Mouse (Mus musculus) left cerebral cortex, adult 9 months (tissue): ENCODE results near the gene Cntnap1.
"Not testable (repeated sequence)": the region's sequence is repeated elsewhere in the genome, so short reads cannot be mapped to it uniquely, and the experiment has no call there.

ENCODE experiments used
- DNase-seq, 2 experiments: peaks; one replicate each; pipeline ENCODE4 v3.0.0; 2022; ENCODE audit warnings: low spot score in 2 of 2

Gene Cntnap1

DNA sequence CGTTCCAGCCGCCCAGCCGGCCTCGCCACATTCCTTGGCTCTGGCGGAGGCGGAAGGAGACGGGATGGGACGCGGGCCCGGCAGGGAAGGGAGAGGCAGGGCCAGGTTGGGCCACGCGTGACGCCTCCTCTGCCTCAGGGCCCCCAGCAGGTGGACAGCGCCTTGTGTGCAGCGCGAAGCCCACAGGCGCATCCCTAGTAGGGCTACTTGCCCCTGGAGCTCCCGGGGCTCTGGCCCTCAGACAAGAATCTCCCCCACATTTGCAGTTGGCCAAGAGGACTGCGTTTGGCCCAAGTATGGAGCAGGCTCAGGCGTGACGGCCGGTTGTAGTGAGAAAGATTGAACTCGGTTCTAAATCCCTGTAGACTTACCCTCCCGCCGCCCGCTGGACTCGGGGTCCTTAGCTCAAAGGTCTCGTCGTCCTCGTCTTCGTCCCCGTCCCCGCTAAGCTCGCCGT is at the start of gene Cntnap1:
TSS of gene Cntnap1 (plus strand) at position 170 of the 457 bp plus-strand sequence.
- no peak for DNase-seq

DNA sequence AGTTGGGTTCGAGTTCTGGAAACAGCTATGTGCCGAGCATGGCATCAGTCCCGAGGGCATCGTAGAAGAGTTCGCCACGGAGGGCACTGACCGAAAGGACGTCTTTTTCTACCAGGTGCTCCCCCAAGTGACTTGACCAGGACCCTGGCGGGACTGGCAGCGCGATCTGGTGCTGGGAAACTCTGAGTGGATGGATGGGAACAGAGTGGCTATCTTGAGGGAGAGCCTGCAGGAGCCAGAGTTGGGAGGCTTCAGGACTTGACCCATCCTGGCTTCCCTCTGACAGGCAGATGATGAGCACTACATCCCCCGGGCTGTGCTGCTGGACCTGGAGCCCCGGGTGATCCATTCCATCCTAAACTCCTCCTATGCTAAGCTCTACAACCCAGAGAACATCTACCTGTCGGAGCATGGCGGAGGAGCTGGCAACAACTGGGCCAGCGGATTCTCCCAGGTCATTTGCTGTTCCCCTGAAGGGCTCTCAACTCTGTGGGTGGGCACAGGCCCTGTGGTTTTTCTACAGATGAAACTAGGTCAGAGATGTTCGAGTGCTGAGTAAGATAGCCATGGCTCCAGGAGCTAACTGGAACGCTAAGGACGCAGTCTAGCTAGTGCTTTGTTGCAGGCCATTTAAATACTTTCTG is 49.7 kb upstream of the Cntnap1 start:
- no peak for DNase-seq

DNA sequence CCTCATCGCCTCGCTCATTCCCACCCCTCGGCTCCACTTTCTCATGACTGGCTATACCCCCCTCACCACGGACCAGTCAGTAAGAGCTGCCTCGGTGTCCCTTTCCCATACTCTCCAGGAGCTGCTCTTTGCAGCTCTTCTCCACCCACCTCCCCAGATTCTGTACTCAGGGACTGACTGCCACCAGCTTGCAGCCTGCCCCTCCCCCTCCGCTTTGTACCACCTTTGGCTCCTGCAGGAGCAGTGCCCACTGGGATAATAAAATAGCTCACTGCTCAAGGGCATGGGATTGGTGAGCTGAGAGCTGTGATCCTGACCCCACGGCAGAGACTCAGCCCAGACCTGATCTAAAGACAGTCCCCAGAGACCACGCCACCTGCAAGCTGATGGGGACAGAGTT is 45.8 kb upstream of the Cntnap1 start:
- DNase-seq = not testable (repeated sequence)

DNA sequence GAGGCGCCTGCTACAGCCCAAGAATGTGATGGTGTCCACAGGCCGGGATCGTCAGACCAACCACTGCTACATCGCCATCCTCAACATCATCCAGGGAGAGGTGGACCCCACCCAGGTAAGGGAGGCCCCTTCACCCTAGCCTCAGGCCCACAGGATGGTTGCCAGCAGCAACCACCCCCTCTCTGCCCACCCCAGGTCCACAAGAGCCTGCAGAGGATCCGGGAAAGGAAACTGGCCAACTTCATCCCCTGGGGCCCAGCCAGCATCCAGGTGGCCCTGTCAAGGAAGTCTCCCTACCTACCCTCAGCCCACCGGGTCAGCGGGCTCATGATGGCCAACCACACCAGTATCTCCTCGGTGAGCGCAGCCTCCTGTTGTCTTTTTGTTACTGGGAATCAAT is 45.3 kb upstream of the Cntnap1 start:
- not testable (repeated sequence) for DNase-seq

DNA sequence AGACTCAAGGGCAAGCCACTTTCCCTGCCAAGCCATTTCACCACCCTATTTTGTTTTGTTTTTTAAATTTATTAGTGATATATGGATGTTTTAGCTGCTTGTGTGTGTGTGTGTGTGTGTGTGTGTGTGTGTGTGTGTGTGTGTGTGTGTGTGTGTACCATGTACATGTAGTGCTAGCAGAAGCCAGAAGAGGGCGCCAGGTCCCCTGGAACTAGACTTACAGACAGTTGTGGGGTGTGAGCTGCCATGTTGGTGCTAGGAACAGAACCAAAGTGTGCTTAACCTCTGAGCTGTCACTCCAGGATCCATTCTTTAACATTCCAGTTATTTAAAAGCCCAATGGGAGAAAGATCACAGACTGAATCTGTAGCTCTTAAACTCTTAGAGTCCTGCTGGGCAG is 43.2 kb upstream of the Cntnap1 start:
- DNase-seq = no peak

DNA sequence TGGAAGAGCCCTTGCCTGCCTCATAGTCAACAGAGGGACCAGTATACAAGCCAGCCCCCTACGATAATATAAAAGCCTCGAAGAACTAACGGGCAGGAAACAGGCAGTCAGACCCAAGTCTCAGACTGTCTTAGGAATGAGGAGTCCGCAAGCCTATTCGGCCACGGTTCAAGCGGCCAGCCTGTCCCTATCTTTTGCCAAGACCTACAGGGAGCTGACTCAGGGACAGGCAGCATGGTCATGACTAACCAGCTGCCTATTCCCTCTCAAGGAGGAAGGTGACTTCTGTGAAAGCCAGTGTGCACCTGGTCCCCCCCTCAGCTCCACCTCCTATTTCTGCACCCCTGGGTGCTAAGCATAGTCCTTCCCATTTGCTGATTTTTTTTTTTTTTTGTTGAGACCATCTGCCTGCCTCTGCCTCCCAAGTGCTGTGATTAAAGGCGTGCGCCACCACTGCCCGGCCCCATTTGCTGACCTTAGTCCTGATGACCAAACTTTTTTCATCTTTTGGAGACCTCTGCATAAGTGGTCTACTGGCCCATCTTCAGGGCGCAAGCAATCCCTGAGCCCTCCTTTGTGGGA is 41.2 kb upstream of the Cntnap1 start:
- DNase-seq = no peak

DNA sequence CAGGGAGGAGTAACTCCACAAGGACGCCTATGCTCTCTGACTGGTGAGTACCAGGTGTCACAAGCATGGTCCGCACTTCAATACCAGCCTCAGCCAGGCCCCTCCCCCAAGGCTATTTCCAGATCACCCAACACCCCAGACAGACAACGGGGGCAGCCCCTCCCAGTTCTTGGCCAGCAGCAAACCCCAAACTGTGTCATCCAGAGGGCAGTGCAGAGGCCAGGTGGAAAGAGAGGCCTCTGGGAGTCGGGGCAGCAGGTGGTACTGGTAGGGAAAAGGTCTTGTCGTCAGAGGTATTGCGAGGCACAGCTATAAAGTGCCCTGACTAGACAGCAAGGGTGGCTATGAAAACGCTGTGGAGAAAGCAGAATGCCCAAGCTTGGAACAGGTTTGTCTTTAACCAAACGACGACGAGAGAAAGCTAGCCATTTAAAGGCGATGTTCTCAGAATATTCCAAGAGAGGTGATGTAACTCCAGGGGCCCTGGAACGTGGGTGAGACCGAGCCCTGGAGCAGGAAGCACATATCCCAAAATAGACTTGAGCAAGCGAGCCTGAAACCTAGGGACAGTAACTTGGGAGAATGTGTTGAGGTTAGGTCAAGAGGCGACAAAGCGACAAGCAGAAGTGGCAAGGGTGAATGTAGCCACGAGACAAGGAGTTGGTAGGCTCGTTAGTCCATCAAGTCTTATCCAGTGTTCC is 40.1 kb upstream of the Cntnap1 start:
- no peak for DNase-seq

DNA sequence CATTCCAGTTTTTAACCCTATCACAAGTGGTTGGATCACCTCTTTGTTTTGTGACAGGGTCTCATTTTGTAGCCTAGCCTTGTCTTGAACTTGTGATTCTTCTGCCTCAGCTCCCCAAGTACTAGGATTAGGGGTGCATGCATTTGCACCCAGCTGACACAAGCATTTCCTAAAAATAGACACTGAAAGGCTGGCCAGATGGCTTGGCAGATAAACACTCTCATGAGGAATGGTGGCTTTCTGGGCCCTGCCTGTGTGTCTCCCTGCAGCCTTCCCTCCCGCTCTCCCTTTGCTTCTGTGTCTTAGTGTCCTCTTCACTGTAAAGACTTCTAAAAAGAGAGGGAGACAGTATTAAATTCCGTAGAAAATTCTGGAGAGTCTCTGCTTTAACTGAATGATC is 39.1 kb upstream of the Cntnap1 start:
- no peak for DNase-seq

DNA sequence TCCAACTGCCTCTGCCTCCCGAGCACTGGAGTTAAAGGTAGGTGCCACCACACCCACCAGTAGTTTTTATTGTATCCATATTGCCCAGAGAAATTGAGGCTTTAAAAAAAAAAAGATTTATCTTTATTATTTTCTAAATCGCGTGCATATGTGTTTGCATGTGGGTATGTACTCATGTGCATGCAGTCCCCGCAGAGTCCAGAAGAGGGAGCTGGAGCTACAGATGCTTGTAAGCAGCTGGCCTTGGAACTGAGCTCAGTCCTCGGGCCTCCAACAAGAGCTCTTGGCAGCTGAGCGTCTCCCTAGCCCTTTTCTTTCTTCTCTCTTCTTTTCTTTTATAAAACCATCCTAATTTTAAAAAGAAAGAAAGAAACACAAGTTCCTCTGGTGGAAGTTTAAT is 38.6 kb upstream of the Cntnap1 start:
- DNase-seq = no peak

DNA sequence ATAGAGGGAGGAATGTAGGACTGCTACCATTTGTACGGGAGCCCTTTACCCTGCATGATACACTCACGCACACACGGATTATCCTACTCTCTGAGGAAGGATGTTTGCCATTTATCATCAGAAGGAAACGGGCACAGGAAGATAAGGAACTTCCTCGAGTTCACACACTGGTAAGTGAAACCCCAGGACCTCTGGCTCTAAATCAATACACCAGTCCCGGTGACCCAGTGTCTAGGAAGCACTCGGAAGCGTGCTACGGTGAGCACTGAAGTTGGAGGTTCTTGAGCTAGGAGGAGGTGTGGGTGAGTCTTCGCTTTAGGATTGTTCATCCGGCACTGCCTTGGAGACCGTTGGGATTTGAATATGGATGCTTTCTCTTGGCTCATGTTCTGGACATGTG is 37.3 kb upstream of the Cntnap1 start:
- no peak for DNase-seq

DNA sequence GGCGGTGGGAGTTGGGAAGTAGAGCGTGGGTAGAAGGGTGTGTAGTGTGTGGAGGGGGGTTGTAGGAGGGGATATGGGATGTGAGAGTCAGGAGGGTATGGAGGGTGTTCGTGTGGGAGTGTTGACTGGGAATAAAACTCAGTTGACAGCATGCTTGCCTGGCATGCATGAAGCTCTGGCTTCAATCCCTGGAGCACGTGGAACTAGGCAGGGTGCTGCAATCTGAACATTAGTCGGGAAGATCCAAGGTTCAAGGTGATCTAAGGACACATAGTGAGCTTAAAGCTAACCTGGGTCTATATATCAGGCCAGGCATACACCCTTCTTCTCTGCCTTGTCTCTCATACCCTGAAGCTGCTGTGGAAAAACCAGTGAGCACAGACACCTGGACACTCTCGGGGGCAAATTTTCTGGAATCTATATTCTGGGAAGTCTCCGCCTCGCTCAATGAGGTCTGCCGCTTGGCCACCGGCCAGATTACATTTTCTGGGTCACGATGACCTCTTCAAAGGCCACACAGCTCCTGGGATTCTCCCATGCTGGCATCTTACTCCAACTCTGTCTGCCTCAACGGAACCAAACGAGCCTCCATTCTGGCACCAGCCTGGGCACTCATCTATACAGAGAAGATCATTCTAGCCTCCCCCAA is 36.0 kb upstream of the Cntnap1 start:
- no peak for DNase-seq

DNA sequence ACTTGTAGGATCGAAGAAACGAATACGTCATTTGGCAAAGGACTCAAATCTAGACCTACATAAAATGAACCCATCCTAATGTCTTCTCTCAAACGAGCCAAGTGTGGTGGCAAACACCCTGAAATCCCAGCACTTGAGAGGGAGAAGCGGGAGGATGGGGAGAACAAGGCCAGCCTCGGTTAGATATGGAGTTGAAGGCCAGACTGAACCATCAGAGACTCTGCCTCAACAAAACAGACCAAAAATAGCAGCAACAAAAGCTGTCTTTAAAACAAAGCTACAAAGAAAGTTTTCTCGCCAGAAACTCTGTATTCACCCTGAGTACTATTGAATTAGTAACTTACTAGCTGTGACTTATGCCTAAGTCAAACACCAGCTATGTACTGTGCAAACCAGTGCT is 33.3 kb upstream of the Cntnap1 start:
- no peak for DNase-seq

DNA sequence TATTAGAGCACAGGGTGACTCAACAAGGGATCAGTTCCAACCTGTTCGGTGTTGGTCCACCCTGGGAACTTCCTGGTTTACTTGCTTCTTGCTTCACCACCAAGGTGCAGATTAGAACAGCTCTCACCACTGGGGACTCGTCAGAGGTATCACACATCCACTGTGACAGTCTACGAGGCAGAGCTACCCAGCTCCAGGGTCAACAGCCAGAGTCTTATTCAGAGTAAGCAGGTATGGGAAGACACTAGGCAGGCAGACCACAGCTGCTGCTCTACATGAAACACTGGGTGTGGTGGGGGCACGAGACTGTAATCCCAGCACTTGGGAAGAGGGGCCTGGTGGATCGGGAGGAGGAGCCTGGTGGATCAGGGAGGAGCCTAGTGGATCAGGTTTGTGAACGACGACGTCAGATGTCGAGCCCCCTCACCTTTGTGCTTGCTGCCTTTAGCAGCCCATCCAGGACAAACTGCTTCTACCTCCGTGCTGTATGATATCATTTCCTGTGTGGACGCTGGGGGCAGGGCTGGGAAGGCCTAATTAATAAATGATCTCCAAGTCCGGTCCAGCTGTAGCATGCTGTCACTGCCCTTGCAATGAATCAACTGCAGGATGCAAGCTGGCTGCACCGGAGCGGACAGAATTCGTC is 31.7 kb upstream of the Cntnap1 start:
- no peak for DNase-seq

DNA sequence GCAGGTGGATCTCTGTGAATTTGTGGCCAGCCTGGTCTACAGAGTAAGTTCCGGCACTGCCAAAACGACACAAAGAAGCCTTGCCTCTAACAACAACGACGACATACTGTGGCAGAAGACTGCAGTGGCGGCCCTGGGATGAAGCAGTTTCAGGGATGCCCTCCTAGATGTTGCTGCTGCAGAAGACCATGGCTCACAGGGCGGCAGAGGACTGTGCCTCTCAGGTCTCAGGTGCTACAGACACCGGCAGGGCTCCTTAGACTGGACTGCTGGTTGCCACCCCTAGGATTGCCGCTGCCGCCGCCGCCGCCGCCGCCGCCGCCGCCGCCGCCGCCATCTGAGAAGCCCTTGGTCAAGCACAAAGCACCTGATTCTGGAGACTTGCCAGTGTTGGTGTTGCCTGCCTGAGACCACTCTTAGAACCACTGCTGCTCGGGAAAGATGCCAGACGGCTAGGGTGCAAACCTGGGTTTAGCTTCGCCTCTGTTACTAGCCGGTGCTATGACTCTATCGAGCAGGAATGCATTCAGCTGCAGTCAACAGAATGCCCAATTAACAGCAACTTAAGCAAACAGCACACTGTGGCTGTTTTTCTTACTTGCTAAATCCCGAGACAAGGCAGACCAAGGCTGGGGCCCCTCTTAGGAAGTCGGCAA is 30.0 kb upstream of the Cntnap1 start:
- no peak for DNase-seq

DNA sequence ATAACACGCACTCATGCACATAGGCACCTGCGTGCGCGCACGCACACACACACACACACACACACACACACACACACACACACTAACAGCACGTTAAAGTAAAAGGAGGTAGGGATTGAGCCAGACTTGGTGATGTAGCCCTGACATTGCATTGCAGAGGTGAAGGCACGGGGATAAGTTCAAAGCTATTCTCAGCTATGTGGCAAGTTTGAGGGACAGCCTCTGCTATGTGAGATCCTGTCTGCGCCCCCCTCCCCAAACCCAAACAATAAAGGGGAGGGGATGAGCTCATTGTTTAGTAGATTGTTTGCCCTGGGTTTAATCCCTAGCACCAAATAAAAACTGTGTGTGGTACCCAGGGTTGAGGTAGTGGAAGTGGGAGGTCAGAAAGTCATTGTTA is 29.2 kb upstream of the Cntnap1 start:
- no peak for DNase-seq

DNA sequence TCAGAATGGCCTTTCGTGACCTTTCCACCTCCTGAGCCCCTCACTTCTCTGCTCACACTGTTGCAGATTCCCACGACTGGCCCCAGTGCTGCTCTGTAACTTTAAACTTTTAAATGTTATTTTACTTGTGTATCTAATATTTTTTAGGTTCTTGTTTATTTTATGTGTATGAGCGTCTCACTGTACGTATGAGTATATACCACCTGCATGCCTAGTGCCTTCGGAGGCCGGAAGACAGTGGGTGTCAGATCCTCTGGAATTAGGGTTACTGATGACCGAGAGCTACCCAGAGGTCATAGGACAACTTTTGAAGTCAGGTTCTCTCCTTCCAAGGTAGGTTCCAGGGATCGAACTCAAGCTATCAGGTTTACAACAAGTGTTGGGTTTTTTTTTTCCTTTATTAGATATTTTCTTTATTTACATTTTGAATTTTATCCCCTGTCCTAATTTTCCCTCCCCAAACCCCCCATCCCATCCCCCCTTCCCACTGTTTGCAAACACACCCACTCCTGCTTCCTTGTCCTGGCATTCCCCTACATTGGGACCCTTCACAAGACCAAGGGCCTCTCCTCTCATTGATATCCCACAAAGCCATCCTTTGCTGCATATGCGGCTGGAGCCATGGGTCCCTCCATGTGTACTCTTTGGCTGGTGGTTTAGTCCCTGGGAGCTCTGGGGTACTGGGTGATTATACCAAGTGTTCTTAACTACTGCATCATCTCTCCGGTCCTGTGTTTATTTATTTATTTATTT is 27.9 kb upstream of the Cntnap1 start:
- no peak for DNase-seq

DNA sequence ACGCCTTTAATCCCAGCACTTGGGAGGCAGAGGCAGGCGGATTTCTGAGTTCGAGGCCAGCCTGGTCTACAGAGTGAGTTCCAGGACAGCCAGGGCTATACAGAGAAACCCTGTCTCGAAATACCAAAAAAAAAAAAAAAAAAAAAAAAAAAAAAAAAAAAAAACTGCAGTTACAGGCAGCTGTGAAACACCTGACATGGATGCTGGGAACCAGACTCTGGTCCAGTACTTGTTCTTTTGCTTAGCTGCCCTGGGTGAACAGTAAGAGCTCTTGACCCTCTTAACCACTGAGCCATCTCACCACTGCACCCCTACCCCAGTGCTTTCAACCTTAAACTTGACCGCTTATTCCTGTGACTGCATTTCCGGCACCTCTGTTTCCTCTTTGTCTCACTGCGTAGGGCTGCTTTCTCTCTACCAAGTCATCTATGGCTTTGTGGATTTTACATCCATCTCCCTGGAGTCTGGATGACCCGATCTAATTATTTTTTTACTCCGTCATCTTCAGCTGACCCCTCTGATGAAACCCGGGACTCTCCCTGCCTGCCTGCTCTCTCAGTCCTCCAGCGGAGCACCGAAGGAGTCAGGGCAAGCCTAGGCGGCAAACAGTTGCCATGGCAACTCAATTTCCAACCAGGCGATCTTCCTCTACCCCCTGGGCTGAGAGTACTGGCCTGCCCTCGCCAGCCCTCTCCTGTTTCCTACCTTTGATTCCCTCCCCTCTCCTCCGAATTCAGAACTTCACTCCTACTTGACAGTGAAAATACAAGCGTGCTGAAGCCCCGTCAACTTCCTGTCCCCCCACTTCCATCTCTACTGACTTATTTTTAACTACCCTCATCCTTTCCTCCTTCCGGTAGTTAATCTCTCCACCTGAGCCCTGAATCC is 26.7 kb upstream of the Cntnap1 start:
- DNase-seq = peak in 1 of 2 experiments; percentile 43

DNA sequence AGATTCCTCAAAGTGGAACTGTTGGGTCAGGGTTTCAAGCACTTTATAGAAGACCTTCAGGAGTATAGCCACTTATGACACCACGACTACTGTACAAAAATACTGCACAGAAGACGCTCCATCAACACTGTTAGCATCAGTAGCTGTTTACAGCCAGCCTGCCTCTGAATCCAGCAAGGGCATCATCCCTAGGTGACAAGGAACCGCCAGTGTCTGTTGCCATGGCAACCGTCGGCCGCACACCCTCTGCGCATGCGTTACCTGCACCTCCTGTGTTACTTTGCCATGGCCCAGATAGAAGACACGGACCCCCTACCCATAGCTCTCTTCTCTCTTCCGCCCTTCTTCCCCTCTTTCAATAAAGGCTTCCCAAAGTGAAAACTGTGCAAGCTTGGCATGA is 23.9 kb upstream of the Cntnap1 start:
- no peak for DNase-seq

DNA sequence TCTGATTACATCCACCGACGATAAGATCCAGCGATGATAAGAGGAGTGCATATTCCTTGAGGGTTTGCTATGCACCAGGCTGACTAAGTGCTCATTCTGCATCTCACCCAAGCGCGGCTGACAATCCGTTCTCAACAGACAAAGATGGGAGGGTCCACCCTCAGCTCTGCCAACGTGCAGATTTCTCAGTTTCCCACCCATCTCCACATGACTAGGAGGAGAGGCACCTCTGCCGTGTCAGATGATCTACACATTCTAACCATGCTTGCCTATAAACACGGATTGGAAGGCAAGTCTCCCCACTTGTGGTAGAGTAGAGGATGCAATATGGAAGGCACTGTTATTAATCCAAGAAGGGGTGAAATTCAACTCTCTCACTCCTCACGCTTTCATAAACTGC is 21.6 kb upstream of the Cntnap1 start:
- no peak for DNase-seq
